Mouse (Mus musculus): ENCODE data around the gene Nf2.

GRCm38 (mm10) chr11:4821492-4822445 is 27.6 kb downstream of the Nf2 start:
- TF ChIP-seq EP300 (IDR thresholded peaks at IDR 0.05; ENCODE audit: low read length) = no peak
- TF ChIP-seq E2F4 (IDR thresholded peaks at IDR 0.05; ENCODE audit: insufficient replicate concordance, low read depth, low read length) = no peak
- no peak for TF ChIP-seq POLR2A (IDR thresholded peaks at IDR 0.05; ENCODE audit: low read depth, low read length)
- 0 out of 2 replicates have a peak, but pooled peaks have one; percentile 25 for TF ChIP-seq SIN3A (IDR thresholded peaks at IDR 0.05; ENCODE audit: low read length)
- TF ChIP-seq CTCF (conservative IDR thresholded peaks at IDR 0.05 in 1 of 2, IDR thresholded peaks at IDR 0.05 in 1 of 2; ENCODE audit: low read depth in 2 of 2, low read length in 2 of 2) = peak; percentile 54 to 96
- no peak for TF ChIP-seq MAX (IDR thresholded peaks at IDR 0.05; ENCODE audit: low read length)
- TF ChIP-seq TBP (conservative IDR thresholded peaks at IDR 0.05; ENCODE audit: low read depth, low read length) = 0 out of 2 replicates have a peak, but pooled peaks have one; percentile 27
- TF ChIP-seq MAFK (IDR thresholded peaks at IDR 0.05; ENCODE audit: insufficient replicate concordance, low read length) = peak; percentile 40; the same call in 1 of the 2 replicates
- TF ChIP-seq NRF1 (IDR thresholded peaks at IDR 0.05; ENCODE audit: low read depth, low read length) = no peak
- TF ChIP-seq CHD2 (IDR thresholded peaks at IDR 0.05; ENCODE audit: low read length) = peak; percentile 73
- no peak; the same call in 1 of the 2 replicates for TF ChIP-seq HCFC1 (IDR thresholded peaks at IDR 0.05; ENCODE audit: low read depth, low read length)
- TF ChIP-seq IRF4 (IDR thresholded peaks at IDR 0.05; ENCODE audit: low read depth, low read length) = peak; percentile 20; the same call in 1 of the 2 replicates

Measured in CH12.LX (cell line).